Mouse (Mus musculus) heart, embryonic 10.5 days (tissue): ENCODE measurements around the gene Nat9. TPM values are rescaled to one million over a fixed set of nuclear protein-coding genes. Genes with fewer than 3 reads are reported as not detected.

ENCODE experiments used
- DNase-seq: peaks from one replicate; pipeline ENCODE4 v3.0.0-alpha.2; 2017; ENCODE audit warnings: low spot score
- H3K27ac ChIP-seq: fragments of 300-500 bp; sonication (generic); 2 replicates; pipeline ENCODE4 v1.5.1; 2016; ENCODE audit warnings: mild to moderate bottlenecking
- H3K27me3 ChIP-seq: fragments of 300-500 bp; sonication (generic); 2 replicates; pipeline ENCODE4 v1.6.1; 2016; ENCODE audit warnings: mild to moderate bottlenecking; ENCODE audit not compliant: poor library complexity, insufficient read depth, severe bottlenecking
- H3K36me3 ChIP-seq: fragments of 300-500 bp; sonication (generic); 2 replicates; pipeline ENCODE4 v1.6.1; 2016; ENCODE audit warnings: mild to moderate bottlenecking, moderate library complexity
- H3K4me1 ChIP-seq: fragments of 300-500 bp; sonication (generic); 2 replicates; pipeline ENCODE4 v1.6.1; 2016; ENCODE audit warnings: mild to moderate bottlenecking
- H3K4me3 ChIP-seq: fragments of 300-500 bp; sonication (generic); 2 replicates; pipeline ENCODE4 v1.5.1; 2016; ENCODE audit warnings: mild to moderate bottlenecking, moderate library complexity
- H3K9me3 ChIP-seq: fragments of 300-500 bp; sonication (generic); 2 replicates; pipeline ENCODE4 v1.6.1; 2016; ENCODE audit warnings: mild to moderate bottlenecking, moderate library complexity
- WGBS: fragments of 180-500 bp; shearing (Covaris S2); methylation state at CpG from one replicate; pipeline ENCODE4 v1.1.7; 2016; 5-methylcytosine and 5-hydroxymethylcytosine counted together
- polyA plus RNA-seq: library from polyadenylated mRNA; unstranded; fragments of >200 nt; fragmentation: Nextera tagmentation; extraction: Ambion mirVana; gene quantifications from 2 replicates; pipeline ENCODE4 v1.2.1, GENCODE M21; 2016

Nat9 gene
- polyA plus RNA-seq, 1 experiment from 2014 or later = 17.0 TPM

- DNase-seq = no peak
- H3K4me1 ChIP-seq = peaks cover 68% of the 10 kb centered on the region
Measured at GRCm38 (mm10) chr11:115157933-115158719, 29.5 kb downstream of the Nat9 start.

GRCm38 (mm10) chr11:115155053-115155634 is 32.5 kb downstream of the Nat9 start:
- H3K9me3 ChIP-seq = no peaks in the 10 kb centered on the region
- peaks cover 53% of the 10 kb centered on the region for H3K4me1 ChIP-seq
- 0 out of 2 replicates have a peak overlapping the region, but pooled peaks have one; percentile 30 for H3K27ac ChIP-seq
- H3K36me3 ChIP-seq = no peaks in the 10 kb centered on the region
- DNase-seq = no peak
- WGBS = 6% methylated on average over 5 of the region's 5 CpGs
- H3K4me3 ChIP-seq = no peak overlapping the region
- peaks cover 62% of the 10 kb centered on the region for H3K27me3 ChIP-seq

More at GRCm38 (mm10) chr11:115157933-115158719, 29.5 kb downstream of the Nat9 start:
- no peaks in the 10 kb centered on the region for H3K36me3 ChIP-seq
- peaks cover 47% of the 10 kb centered on the region for H3K27me3 ChIP-seq
- 22% methylated on average over 12 of the region's 12 CpGs for WGBS
- H3K4me3 ChIP-seq = peak overlapping the region; percentile 8; the same call in 1 of the 2 replicates
- peak overlapping the region; percentile 86 for H3K27ac ChIP-seq
- H3K9me3 ChIP-seq = no peaks in the 10 kb centered on the region

GRCm38 (mm10) chr11:115153699-115154292 is 33.9 kb downstream of the Nat9 start:
- H3K27ac ChIP-seq = peak overlapping the region; percentile 39; the same call in 1 of the 2 replicates
- peak; percentile 88 for DNase-seq
- no peaks in the 10 kb centered on the region for H3K9me3 ChIP-seq
- WGBS = 1% methylated on average over 35 of the region's 35 CpGs
- H3K4me3 ChIP-seq = peak overlapping the region; percentile 52
- peaks cover 52% of the 10 kb centered on the region for H3K4me1 ChIP-seq
- H3K36me3 ChIP-seq = no peaks in the 10 kb centered on the region
- H3K27me3 ChIP-seq = peaks cover 62% of the 10 kb centered on the region

- WGBS = 72% methylated on average over 9 of the region's 9 CpGs
- DNase-seq = no peak
- Histone ChIP-seq H3K4me1 (peaks cover 45% of the 10 kb centered on the region), H3K27me3 (peaks cover 62% of the 10 kb centered on the region), H3K36me3 (no peaks in the 10 kb centered on the region), H3K4me3 (peak overlapping the region; percentile 52; the same call in 1 of the 2 replicates), H3K9me3 (no peaks in the 10 kb centered on the region), H3K27ac (no peak overlapping the region)
Measured at GRCm38 (mm10) chr11:115153088-115153487, 34.6 kb downstream of the Nat9 start.

- peak; percentile 84 for DNase-seq
Measured at GRCm38 (mm10) chr11:115151755-115152429, 35.8 kb downstream of the Nat9 start.

GRCm38 (mm10) chr11:115150741-115151254 is 36.9 kb downstream of the Nat9 start:
- WGBS = 75% methylated on average over 6 of the region's 6 CpGs
- Histone ChIP-seq H3K27ac (no peak overlapping the region), H3K27me3 (peaks cover 42% of the 10 kb centered on the region), H3K36me3 (no peaks in the 10 kb centered on the region), H3K4me3 (no peak overlapping the region), H3K4me1 (peaks cover 37% of the 10 kb centered on the region), H3K9me3 (no peaks in the 10 kb centered on the region)
- DNase-seq = no peak

More at GRCm38 (mm10) chr11:115151755-115152429, 35.8 kb downstream of the Nat9 start:
- Histone ChIP-seq H3K4me1 (peaks cover 37% of the 10 kb centered on the region), H3K9me3 (no peaks in the 10 kb centered on the region), H3K36me3 (no peaks in the 10 kb centered on the region), H3K4me3 (peak overlapping the region; percentile 51), H3K27ac (no peak overlapping the region), H3K27me3 (peaks cover 53% of the 10 kb centered on the region)
- WGBS = 7% methylated on average over 15 of the region's 15 CpGs

- 78% methylated on average over 4 of the region's 4 CpGs for WGBS
- no peak overlapping the region for H3K4me3 ChIP-seq
- DNase-seq = no peak
- H3K27ac ChIP-seq = no peak overlapping the region
- H3K36me3 ChIP-seq = no peaks in the 10 kb centered on the region
- peaks cover 12% of the 10 kb centered on the region; the same call in 1 of the 2 replicates for H3K4me1 ChIP-seq
- H3K27me3 ChIP-seq = peaks cover 15% of the 10 kb centered on the region
- no peaks in the 10 kb centered on the region for H3K9me3 ChIP-seq
Measured at GRCm38 (mm10) chr11:115147813-115148212, 39.8 kb downstream of the Nat9 start.

GRCm38 (mm10) chr11:115141970-115142369 is 45.7 kb downstream of the Nat9 start:
- H3K27me3 ChIP-seq = peaks cover 3% of the 10 kb centered on the region; the same call in 1 of the 2 replicates
- DNase-seq = no peak
- H3K9me3 ChIP-seq = no peaks in the 10 kb centered on the region
- WGBS = 81% methylated on average over 2 of the region's 2 CpGs
- no peaks in the 10 kb centered on the region for H3K4me1 ChIP-seq
- H3K36me3 ChIP-seq = no peaks in the 10 kb centered on the region
- no peak overlapping the region for H3K27ac ChIP-seq
- no peak overlapping the region for H3K4me3 ChIP-seq

GRCm38 (mm10) chr11:115138597-115139262 is 48.9 kb downstream of the Nat9 start:
- WGBS = 65% methylated on average over 5 of the region's 5 CpGs
- Histone ChIP-seq H3K36me3 (no peaks in the 10 kb centered on the region), H3K4me1 (no peaks in the 10 kb centered on the region), H3K27ac (no peak overlapping the region), H3K9me3 (no peaks in the 10 kb centered on the region), H3K27me3 (no peaks in the 10 kb centered on the region), H3K4me3 (no peak overlapping the region)
- DNase-seq = no peak

- no peaks in the 10 kb centered on the region for H3K36me3 ChIP-seq
- H3K27ac ChIP-seq = no peak within 1 kb of the TSS
- 70% methylated on average over 8 of the region's 8 CpGs for WGBS
Measured at GRCm38 (mm10) chr11:115133800-115134199, 53.9 kb downstream of the Nat9 start, which contains the start of gene Cd300lf. Gene Cd300lf (minus strand): TSS chr11:115133992.

More at GRCm38 (mm10) chr11:115133800-115134199, 53.9 kb downstream of the Nat9 start, which contains the start of gene Cd300lf:
- no peaks in the 10 kb centered on the region for H3K27me3 ChIP-seq
- no peaks in the 10 kb centered on the region for H3K4me1 ChIP-seq
- no peak for DNase-seq
- no peaks in the 10 kb centered on the region for H3K9me3 ChIP-seq
- H3K4me3 ChIP-seq = no peak within 1 kb of the TSS
